Mouse (Mus musculus): ENCODE data around the gene Pnmt. TPM values are rescaled to one million over a fixed set of nuclear protein-coding genes. Genes with fewer than 3 reads are reported as not detected.

Gene Pnmt
- polyA plus RNA-seq, 1 experiment from 2014 or later, result 3.5 TPM

DNA sequence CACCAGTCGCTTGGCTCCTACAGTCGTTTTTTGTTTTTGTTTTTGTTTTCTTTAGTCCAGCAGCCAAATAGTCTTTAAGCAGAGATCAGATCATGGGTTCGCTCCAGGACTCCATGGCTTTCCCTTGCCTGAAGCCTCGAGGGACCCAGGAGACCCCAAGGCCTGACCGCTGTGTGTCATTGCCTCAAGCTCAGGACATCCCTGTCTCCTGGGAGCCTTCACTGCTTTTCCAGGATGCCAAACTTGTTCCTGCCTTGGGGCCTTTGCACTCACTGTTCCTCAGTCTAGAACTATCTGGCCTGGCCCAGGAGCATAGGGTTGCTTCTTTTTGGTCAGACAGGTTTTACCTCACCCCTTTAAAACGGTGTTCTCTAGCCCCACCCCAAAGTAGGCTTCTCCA is 20.4 kb downstream of the Pnmt start:
- H3K9ac ChIP-seq (ENCODE audit: low read depth, low read length), result no peak overlapping the region
- no peak for TF ChIP-seq CTCF (IDR thresholded peaks at IDR 0.05; ENCODE audit: low read depth)
- ATAC-seq (replicated peaks; ENCODE audit: low FRiP score, low read depth) (no peak), DNase-seq (ENCODE audit: low spot score) (no peak)
- no peaks in the 10 kb centered on the region for H3K9me3 ChIP-seq (replicated peaks; ENCODE audit: low read length)
- no peaks in the 10 kb centered on the region for H3K36me3 ChIP-seq (ENCODE audit: insufficient read depth, low read length)
- no peaks in the 10 kb centered on the region for H3K27me3 ChIP-seq (ENCODE audit: insufficient read depth, low read length)
- peaks cover 14% of the 10 kb centered on the region for H3K4me1 ChIP-seq (replicated peaks; ENCODE audit: insufficient read depth, low read length)
- no peak overlapping the region for H3K27ac ChIP-seq
- no peak overlapping the region for H3K4me3 ChIP-seq (replicated peaks; ENCODE audit: low read depth, low read length)
- 52% methylated on average over 6 of the region's 6 CpGs for WGBS
- no peak overlapping the region for H3K4me2 ChIP-seq (ENCODE audit: low read length)

DNA sequence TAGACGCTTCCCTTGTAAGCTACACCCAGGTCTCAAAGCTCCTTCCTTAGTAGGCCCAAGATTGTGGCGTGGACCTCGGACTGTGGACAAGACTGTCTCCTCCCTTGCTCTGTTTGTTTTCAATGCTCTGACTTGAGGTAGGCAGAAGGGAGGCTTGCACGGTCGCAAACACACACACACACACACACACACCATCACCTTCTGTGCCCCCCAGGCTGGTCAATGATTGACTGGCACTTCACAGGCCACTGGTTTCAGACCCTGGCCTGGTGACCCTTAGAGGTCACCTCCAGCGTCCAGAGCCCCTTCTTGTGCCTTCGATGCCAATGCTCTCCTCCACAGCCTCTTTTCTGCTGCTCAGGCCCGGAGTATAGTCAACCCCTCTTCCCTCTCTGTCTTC is 22.6 kb downstream of the Pnmt start:
- Histone ChIP-seq H3K4me3 (replicated peaks; ENCODE audit: low read depth, low read length) (no peak overlapping the region; the same call in 1 of the 2 replicates), H3K4me2 (ENCODE audit: low read length) (peak overlapping the region; percentile 21), H3K27ac (peak overlapping the region; percentile 89), H3K27me3 (ENCODE audit: insufficient read depth, low read length) (no peaks in the 10 kb centered on the region), H3K9me3 (replicated peaks; ENCODE audit: low read length) (no peaks in the 10 kb centered on the region), H3K36me3 (ENCODE audit: insufficient read depth, low read length) (no peaks in the 10 kb centered on the region), H3K9ac (ENCODE audit: low read depth, low read length) (peak overlapping the region; percentile 42; the same call in 1 of the 2 replicates), H3K4me1 (replicated peaks; ENCODE audit: insufficient read depth, low read length) (peaks cover 20% of the 10 kb centered on the region)
- DNase-seq (ENCODE audit: low spot score) (no peak), ATAC-seq (replicated peaks; ENCODE audit: low FRiP score, low read depth) (peak; percentile 59)
- TF ChIP-seq CTCF (IDR thresholded peaks at IDR 0.05; ENCODE audit: low read depth), result no peak
- WGBS, result 25% methylated on average over 8 of the region's 8 CpGs

DNA sequence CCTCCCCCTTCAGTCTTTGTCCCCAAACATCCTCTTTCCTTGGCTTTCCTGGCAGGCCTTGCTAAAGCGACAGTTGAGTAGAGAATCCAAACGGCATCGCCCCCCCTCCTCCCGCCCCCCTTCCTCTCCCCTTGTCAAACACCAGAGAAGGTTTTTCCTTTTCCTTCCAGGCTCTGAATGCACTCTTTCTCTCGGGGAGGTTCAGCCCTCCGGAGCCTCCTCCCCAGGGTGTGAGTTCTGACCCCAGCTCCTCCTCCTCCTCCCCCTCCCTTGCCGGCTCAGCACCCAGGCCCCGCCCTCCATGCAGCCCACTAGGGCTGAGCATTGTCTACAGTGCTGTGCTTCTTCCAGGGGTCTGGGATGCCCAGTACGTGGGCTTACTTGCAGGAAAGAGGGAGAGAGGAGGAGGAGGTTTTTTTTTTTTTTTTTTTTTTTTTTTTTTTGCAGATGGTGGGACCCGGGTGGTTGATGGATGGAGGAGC is 23.1 kb downstream of the Pnmt start:
- peak overlapping the region; percentile 89 for H3K27ac ChIP-seq
- TF ChIP-seq CTCF (IDR thresholded peaks at IDR 0.05; ENCODE audit: low read depth), result no peak
- H3K27me3 ChIP-seq (ENCODE audit: insufficient read depth, low read length), result no peaks in the 10 kb centered on the region
- ATAC-seq (replicated peaks; ENCODE audit: low FRiP score, low read depth), result peak; percentile 63
- no peaks in the 10 kb centered on the region for H3K9me3 ChIP-seq (replicated peaks; ENCODE audit: low read length)
- DNase-seq (ENCODE audit: low spot score), result peak; percentile 88
- peak overlapping the region; percentile 42; the same call in 1 of the 2 replicates for H3K9ac ChIP-seq (ENCODE audit: low read depth, low read length)
- H3K4me3 ChIP-seq (replicated peaks; ENCODE audit: low read depth, low read length), result no peak overlapping the region; the same call in 1 of the 2 replicates
- H3K4me1 ChIP-seq (replicated peaks; ENCODE audit: insufficient read depth, low read length), result peaks cover 25% of the 10 kb centered on the region
- H3K36me3 ChIP-seq (ENCODE audit: insufficient read depth, low read length), result no peaks in the 10 kb centered on the region
- peak overlapping the region; percentile 21 for H3K4me2 ChIP-seq (ENCODE audit: low read length)
- WGBS, result 0% methylated on average over 10 of the region's 10 CpGs

DNA sequence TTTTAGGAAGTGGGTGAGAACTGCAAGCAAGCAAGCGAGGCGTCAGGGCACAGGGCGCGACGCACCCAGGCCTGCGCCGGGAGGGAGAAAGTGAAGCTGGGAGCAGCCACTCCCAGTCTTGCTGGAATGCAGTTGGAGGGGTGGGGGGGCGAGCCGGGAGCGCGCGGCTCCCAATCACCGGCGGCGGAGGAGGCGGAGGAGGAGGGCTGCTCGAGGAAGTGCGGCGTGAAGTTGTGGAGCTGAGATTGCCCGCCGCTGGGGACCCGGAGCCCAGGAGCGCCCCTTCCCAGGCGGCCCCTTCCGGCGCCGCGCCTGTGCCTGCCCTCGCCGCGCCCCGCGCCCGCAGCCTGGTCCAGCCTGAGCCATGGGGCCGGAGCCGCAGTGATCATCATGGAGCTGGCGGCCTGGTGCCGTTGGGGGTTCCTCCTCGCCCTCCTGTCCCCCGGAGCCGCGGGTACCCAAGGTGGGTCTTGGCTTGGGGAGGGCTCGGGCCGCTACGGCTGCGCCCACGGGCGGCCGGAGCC is 26.1 kb downstream of the Pnmt start, which contains the start of gene Erbb2:
Erbb2 (plus strand) TSS at position 198 of the 524 bp plus-strand sequence.
- Histone ChIP-seq H3K9me3 (replicated peaks; ENCODE audit: low read length) (no peaks in the 10 kb centered on the region), H3K4me3 (replicated peaks; ENCODE audit: low read depth, low read length) (peak within 1 kb of the TSS; percentile 99), H3K27ac (peak within 1 kb of the TSS; percentile 98), H3K36me3 (ENCODE audit: insufficient read depth, low read length) (no peaks in the 10 kb centered on the region), H3K4me2 (ENCODE audit: low read length) (peak within 1 kb of the TSS; percentile 78), H3K4me1 (replicated peaks; ENCODE audit: insufficient read depth, low read length) (peaks cover 27% of the 10 kb centered on the region), H3K9ac (ENCODE audit: low read depth, low read length) (peak within 1 kb of the TSS; percentile 98), H3K27me3 (ENCODE audit: insufficient read depth, low read length) (no peaks in the 10 kb centered on the region)
- DNase-seq (ENCODE audit: low spot score), result peak; percentile 93
- no peak for TF ChIP-seq CTCF (IDR thresholded peaks at IDR 0.05; ENCODE audit: low read depth)
- peak; percentile 71 for ATAC-seq (replicated peaks; ENCODE audit: low FRiP score, low read depth)
- 0% methylated on average over 46 of the region's 49 CpGs for WGBS

DNA sequence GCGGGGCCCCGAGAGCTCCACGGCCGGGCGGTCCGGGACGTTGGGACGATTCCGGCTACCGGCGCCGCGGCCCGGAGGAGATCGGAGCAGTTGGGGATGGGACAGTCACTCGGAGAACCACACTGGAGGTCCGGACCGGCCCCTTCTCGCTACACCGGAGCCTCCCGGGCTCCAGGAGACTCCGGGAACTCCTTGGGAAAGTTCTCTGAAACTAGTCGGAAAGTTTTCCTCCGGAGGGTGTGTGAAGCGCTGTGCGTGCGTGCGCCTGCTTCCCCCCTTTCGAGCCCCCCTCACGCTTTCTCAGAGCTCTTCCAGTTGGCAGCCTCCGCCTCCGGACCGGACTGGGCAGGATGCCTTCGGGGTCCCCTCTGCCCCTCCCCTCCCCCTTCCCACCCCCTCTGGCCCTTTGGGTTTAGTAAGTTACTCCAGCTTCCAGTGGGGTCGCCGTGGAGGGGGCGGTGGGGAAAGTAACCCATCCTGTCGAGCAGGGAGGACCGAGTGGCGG is 26.6 kb downstream of the Pnmt start:
- Histone ChIP-seq H3K36me3 (ENCODE audit: insufficient read depth, low read length) (no peaks in the 10 kb centered on the region), H3K9ac (ENCODE audit: low read depth, low read length) (peak overlapping the region; percentile 98), H3K4me3 (replicated peaks; ENCODE audit: low read depth, low read length) (peak overlapping the region; percentile 99), H3K9me3 (replicated peaks; ENCODE audit: low read length) (no peaks in the 10 kb centered on the region), H3K27ac (peak overlapping the region; percentile 98), H3K4me1 (replicated peaks; ENCODE audit: insufficient read depth, low read length) (peaks cover 27% of the 10 kb centered on the region), H3K4me2 (ENCODE audit: low read length) (peak overlapping the region; percentile 78), H3K27me3 (ENCODE audit: insufficient read depth, low read length) (no peaks in the 10 kb centered on the region)
- no peak for TF ChIP-seq CTCF (IDR thresholded peaks at IDR 0.05; ENCODE audit: low read depth)
- ATAC-seq (replicated peaks; ENCODE audit: low FRiP score, low read depth) (peak; percentile 31), DNase-seq (ENCODE audit: low spot score) (peak; percentile 65)
- WGBS, result under 1% methylated on average over 40 of the region's 40 CpGs

DNA sequence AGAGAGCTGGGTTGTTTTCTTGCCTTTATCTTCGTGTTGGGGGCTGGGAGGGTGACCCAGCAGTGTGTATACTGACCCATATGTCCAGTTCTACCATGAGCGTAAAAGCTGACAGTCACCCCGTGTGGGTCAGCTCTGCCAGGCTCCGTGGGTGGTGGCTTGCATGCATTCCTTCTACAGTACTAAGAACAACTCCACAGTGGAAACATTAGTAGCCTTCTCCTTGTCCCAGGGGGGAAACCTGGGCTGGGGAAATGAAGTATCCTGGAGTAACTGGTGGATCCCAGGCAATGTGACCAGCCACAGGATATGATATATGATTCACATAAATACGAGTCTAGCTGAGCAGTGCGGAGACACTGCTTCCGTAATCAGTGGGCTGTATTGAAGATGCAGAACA is 27.5 kb downstream of the Pnmt start:
- Histone ChIP-seq H3K9me3 (replicated peaks; ENCODE audit: low read length) (no peaks in the 10 kb centered on the region), H3K4me2 (ENCODE audit: low read length) (peak overlapping the region; percentile 78), H3K4me1 (replicated peaks; ENCODE audit: insufficient read depth, low read length) (peaks cover 31% of the 10 kb centered on the region), H3K4me3 (replicated peaks; ENCODE audit: low read depth, low read length) (peak overlapping the region; percentile 99), H3K27me3 (ENCODE audit: insufficient read depth, low read length) (no peaks in the 10 kb centered on the region), H3K9ac (ENCODE audit: low read depth, low read length) (peak overlapping the region; percentile 98), H3K36me3 (ENCODE audit: insufficient read depth, low read length) (no peaks in the 10 kb centered on the region), H3K27ac (peak overlapping the region; percentile 98)
- DNase-seq (ENCODE audit: low spot score), result peak; percentile 46
- 8% methylated on average over 7 of the region's 7 CpGs for WGBS
- no peak for ATAC-seq (replicated peaks; ENCODE audit: low FRiP score, low read depth)
- no peak for TF ChIP-seq CTCF (IDR thresholded peaks at IDR 0.05; ENCODE audit: low read depth)

All from kidney, postnatal 0 days (tissue).